ENCODE assay signal across 20 mouse cellular contexts in genomic region chr6:83011255-83011654, GRCm38 (mm10). TPM values are rescaled to one million over a fixed set of nuclear protein-coding genes. Genes with fewer than 3 reads are reported as not detected.
"Had no signal": no experiment of that assay in that cellular context is flagged by ENCODE, and none has a peak within 500 bp of the region (broad histone marks: within the 10 kb centered on the region; RNA-seq: fewer than 3 reads in every experiment).

No protein-coding gene starts in this region.

- ATAC-seq: inflammation-experienced regulatory T-cells, adult 6 months; intestine, postnatal 0 days; midbrain, embryonic 13.5 days; midbrain, embryonic 16.5 days had no signal

- H3K4me1 ChIP-seq: midbrain, embryonic 10.5 days; midbrain, embryonic 13.5 days; neural tube, embryonic 13.5 days had no signal

- H3K9me3 ChIP-seq: lung, embryonic 15.5 days; megakaryocyte, embryonic 14.5 days; midbrain, embryonic 10.5 days; midbrain, embryonic 13.5 days; neural tube, embryonic 13.5 days had no signal

- H3K4me3 ChIP-seq: left cerebral cortex, adult 2 months; lung, embryonic 15.5 days; midbrain, embryonic 10.5 days; midbrain, embryonic 13.5 days; myocyte; neural tube, embryonic 13.5 days had no signal

- H3K27ac ChIP-seq: kidney, postnatal 0 days; left cerebral cortex, adult 2 months; lung, embryonic 15.5 days; midbrain, embryonic 10.5 days; midbrain, embryonic 13.5 days; neural tube, embryonic 13.5 days had no signal

- DNase-seq: kidney, adult 2 months; kidney, postnatal 36 days; layer of hippocampus, postnatal 36 days; lung, adult 18-20 months; lung, postnatal 10 days; lung, postnatal 36 days; retina, postnatal 1 day; right cerebral cortex, postnatal 25 days; thymus, postnatal 36 days had no signal

- H3K36me3 ChIP-seq: lung, embryonic 15.5 days; midbrain, embryonic 10.5 days; midbrain, embryonic 13.5 days; neural tube, embryonic 13.5 days had no signal

- H3K9ac ChIP-seq: lung, embryonic 15.5 days; midbrain, embryonic 13.5 days; neural tube, embryonic 13.5 days had no signal

- H3K4me2 ChIP-seq: lung, embryonic 15.5 days; midbrain, embryonic 13.5 days; neural tube, embryonic 13.5 days had no signal

- H3K27me3 ChIP-seq: lung, embryonic 15.5 days; megakaryocyte, embryonic 14.5 days; midbrain, embryonic 13.5 days; neural tube, embryonic 13.5 days had no signal

RNA-seq across cellular contexts. Expression of gene Loxl3, which starts 22.7 kb away (rescaled TPM):
- polyA plus RNA-seq: inflammation-experienced regulatory T-cells, adult 6 months had no signal
